Mouse (Mus musculus) megakaryocyte, embryonic 14.5 days (primary cell): Measurements from ENCODE around the gene Etnk2. TPM values are rescaled to one million over a fixed set of nuclear protein-coding genes. Genes with fewer than 3 reads are reported as not detected.

Experiments
- H3K27me3 ChIP-seq: replicated peaks from 2 replicates; pipeline ENCODE3; 2012; ENCODE audit warnings: inconsistent platforms
- H3K36me3 ChIP-seq: replicated peaks from 2 replicates; pipeline ENCODE3; 2012; ENCODE audit warnings: low read length, inconsistent platforms, mixed read lengths
- H3K4me1 ChIP-seq: 2 replicates; pipeline ENCODE4 v1.6.1; 2012; ENCODE audit warnings: inconsistent platforms
- H3K4me3 ChIP-seq: replicated peaks from 2 replicates; pipeline ENCODE3; 2012; ENCODE audit warnings: moderate library complexity, mild to moderate bottlenecking, inconsistent platforms
- H3K9me3 ChIP-seq: 2 replicates; pipeline ENCODE4 v1.6.1; 2012; ENCODE audit warnings: inconsistent platforms
- FLI1 ChIP-seq: IDR thresholded peaks from 2 replicates; pipeline ENCODE4 v1.6.1; 2012; ENCODE audit warnings: low read length, inconsistent platforms, mixed read lengths
- GATA1 ChIP-seq: IDR thresholded peaks from 3 replicates; pipeline ENCODE4 v1.6.1; 2012; ENCODE audit warnings: mixed read lengths, low read length, inconsistent platforms, borderline replicate concordance
- polyA plus RNA-seq: library from polyadenylated mRNA; stranded (reverse); fragments of >175 nt; gene quantifications from 2 replicates; pipeline ENCODE4 v1.2.3, GENCODE M21; 2012; ENCODE audit warnings: low replicate concordance; ENCODE audit not compliant: insufficient read depth

Etnk2 gene
- polyA plus RNA-seq, 1 experiment, result 0.11 TPM

DNA sequence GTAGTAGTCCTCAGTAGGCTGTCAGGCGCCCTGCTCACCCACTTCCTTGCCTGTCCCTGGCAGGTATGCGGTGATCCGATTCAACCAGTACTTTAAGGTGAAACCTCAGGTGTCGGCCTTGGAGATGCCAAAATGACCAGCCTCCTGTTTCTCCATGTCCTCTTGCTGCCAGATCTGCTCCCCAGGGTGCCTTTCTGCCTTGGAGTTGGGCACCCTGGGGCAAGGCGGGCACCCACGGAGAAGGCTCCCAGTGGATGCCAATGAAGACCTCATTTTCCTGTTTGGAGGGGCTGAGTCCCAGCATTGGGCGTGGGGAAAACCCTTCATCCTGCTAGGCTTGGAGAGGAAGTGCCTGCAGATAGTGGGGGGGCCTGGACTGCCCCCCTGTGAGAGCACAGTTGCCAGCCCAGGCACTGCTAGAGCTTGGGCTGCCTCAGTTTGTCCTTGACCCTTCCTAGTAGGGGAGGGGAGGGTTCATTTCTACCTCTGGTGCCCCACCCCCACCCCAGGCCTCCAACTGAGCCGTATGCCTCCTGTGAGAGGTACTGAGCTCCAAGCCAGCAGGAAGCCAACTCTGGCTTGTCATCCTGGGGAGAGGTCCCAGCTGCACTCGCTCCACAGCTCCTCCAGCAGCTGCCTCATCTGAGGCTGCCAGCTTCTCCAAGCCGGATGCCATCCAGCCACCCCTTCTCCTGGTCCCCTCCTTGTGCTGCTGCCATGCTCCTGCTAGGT is 16.0 kb downstream of the Etnk2 start:
- peaks cover 4% of the 10 kb centered on the region; the same call in 1 of the 2 replicates for H3K9me3 ChIP-seq
- H3K27me3 ChIP-seq, result peaks cover 36% of the 10 kb centered on the region
- no peaks in the 10 kb centered on the region for H3K36me3 ChIP-seq
- no peak overlapping the region for H3K4me3 ChIP-seq
- TF ChIP-seq GATA1 (no peak), FLI1 (no peak)
- H3K4me1 ChIP-seq, result peaks cover 14% of the 10 kb centered on the region

DNA sequence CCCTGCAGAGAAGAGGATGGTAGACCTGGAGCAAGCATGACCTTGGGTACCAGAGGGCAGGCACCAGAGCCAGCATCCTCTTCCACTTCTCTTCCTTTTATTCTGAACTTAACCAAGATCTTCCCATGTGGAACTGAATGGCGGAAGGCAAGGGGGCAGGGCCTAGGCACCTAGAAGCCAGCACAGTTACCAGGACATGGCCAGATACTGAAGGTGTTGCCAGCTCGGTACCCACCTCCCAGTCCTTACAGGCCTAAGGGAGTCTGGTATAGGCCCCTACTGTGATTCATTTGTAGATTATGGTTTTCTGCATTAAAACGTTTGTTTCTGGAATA is 16.6 kb downstream of the Etnk2 start:
- H3K4me1 ChIP-seq, result peaks cover 14% of the 10 kb centered on the region
- no peak for TF ChIP-seq FLI1
- TF ChIP-seq GATA1, result no peak
- no peaks in the 10 kb centered on the region for H3K36me3 ChIP-seq
- H3K27me3 ChIP-seq, result peaks cover 33% of the 10 kb centered on the region
- no peak overlapping the region for H3K4me3 ChIP-seq
- peaks cover 4% of the 10 kb centered on the region; the same call in 1 of the 2 replicates for H3K9me3 ChIP-seq

DNA sequence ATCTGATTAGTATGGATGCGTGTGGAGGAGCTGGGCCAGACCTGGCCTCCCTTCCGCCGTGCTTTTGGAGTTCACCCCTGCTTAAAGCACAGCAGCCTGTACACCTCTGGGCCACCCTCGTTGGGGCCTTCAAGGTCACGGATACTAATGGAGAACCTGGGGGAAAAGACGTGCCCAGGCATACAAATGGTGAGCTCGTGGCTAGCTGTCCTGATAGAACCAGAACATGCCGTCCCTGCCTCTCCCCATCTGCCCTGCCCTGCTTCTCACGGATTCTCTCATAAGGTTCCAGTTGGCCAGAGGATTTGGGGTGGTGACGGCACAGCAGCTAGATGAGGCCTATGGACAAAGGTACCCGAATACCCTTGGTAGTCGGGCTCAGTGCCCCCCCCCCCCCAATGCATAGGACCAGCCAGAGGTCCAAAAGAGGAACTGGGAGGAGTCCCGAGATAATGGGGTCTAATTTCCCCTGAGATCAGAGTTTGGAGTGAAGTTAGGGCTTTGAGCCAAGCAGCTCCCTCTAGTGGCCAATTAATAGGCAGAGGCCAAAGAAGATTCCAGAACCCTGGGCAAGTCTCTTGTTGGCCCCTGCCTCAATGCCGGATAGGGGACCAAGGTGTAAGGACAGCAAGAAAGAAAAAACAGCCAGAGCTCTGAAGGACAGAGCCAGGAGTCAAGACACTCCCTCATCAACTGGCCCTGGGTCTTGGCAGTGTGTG is 17.1 kb downstream of the Etnk2 start:
- Histone ChIP-seq H3K36me3 (no peaks in the 10 kb centered on the region), H3K4me1 (peaks cover 17% of the 10 kb centered on the region), H3K27me3 (peaks cover 30% of the 10 kb centered on the region), H3K4me3 (no peak overlapping the region), H3K9me3 (peaks cover 4% of the 10 kb centered on the region; the same call in 1 of the 2 replicates)
- no peak for TF ChIP-seq GATA1
- no peak for TF ChIP-seq FLI1

DNA sequence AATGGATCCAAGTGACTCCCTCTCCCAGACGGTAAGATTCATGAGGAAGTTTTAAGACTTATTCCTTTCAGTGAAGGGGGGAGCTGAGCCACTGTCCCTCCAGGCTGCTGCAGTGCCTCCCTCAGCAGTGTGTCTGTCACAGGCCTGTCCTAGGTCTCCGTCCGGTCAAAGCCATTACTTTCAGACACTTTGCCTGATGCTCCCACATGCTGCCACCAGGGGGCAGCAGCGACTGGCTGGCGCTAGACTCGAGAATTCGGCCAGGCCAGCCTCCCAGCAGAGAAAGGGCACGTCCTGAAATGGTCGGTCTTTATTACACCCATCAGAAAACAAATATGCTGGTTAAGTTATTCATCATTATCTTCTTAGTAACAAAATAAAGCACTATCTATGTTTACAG is 18.6 kb downstream of the Etnk2 start:
- peaks cover 16% of the 10 kb centered on the region for H3K27me3 ChIP-seq
- peaks cover 3% of the 10 kb centered on the region; the same call in 1 of the 2 replicates for H3K9me3 ChIP-seq
- no peaks in the 10 kb centered on the region for H3K36me3 ChIP-seq
- TF ChIP-seq FLI1 (no peak), GATA1 (no peak)
- no peak overlapping the region for H3K4me3 ChIP-seq
- peaks cover 27% of the 10 kb centered on the region for H3K4me1 ChIP-seq

- Histone ChIP-seq H3K36me3 (no peaks in the 10 kb centered on the region), H3K4me3 (no peak overlapping the region), H3K27me3 (peaks cover 14% of the 10 kb centered on the region), H3K9me3 (no peaks in the 10 kb centered on the region), H3K4me1 (peaks cover 27% of the 10 kb centered on the region)
- no peak for TF ChIP-seq FLI1
- TF ChIP-seq GATA1, result no peak
These were observed 19.3 kb downstream of the Etnk2 start for GRCm38 (mm10) chr1:133382552-133383155.

DNA sequence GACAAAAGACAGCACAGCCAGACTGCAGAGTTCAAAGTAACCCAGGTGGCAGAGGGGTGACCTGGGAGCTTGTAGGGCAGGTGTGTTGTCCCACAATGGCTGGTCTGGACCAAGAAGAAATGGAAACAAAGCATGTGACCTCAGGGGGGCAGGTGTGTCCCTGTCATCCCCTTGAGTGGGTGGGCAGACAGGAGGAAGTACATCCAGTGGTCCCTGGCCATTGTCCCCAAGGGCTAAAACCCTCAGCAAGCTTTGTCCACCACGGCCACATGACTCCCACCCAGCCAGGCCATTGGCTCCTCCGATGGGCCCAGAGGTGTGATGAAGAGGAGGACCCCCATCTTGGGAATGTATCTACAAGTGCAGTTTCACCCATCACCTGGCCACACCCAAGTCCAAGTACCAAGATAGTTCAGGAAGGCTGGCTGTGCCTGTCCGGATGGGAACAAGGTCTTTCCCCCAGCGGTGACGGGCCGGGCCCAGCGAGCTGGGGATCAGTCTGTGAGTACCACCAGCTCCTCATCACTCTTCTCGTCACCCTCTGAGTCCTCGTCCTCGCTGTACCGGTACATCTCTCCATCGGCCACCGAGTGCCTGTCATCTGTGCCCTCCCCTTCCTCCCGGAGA is 19.9 kb downstream of the Etnk2 start:
- Histone ChIP-seq H3K4me3 (no peak overlapping the region), H3K9me3 (no peaks in the 10 kb centered on the region), H3K4me1 (peaks cover 27% of the 10 kb centered on the region), H3K36me3 (no peaks in the 10 kb centered on the region), H3K27me3 (peaks cover 13% of the 10 kb centered on the region)
- TF ChIP-seq GATA1 (no peak), FLI1 (no peak)

GRCm38 (mm10) chr1:133385506-133385905 is 22.1 kb downstream of the Etnk2 start:
- no peaks in the 10 kb centered on the region for H3K9me3 ChIP-seq
- H3K4me1 ChIP-seq, result peaks cover 16% of the 10 kb centered on the region
- TF ChIP-seq GATA1 (no peak), FLI1 (no peak)
- no peaks in the 10 kb centered on the region for H3K36me3 ChIP-seq
- H3K4me3 ChIP-seq, result peak overlapping the region; percentile 87
- peaks cover 12% of the 10 kb centered on the region for H3K27me3 ChIP-seq

- H3K9me3 ChIP-seq, result peaks cover 4% of the 10 kb centered on the region
- H3K36me3 ChIP-seq, result no peaks in the 10 kb centered on the region
- peak overlapping the region; percentile 87 for H3K4me3 ChIP-seq
- H3K4me1 ChIP-seq, result peaks cover 13% of the 10 kb centered on the region
- TF ChIP-seq GATA1, result no peak
- no peak for TF ChIP-seq FLI1
- peaks cover 12% of the 10 kb centered on the region for H3K27me3 ChIP-seq
These were observed 22.8 kb downstream of the Etnk2 start for GRCm38 (mm10) chr1:133386209-133386608.

DNA sequence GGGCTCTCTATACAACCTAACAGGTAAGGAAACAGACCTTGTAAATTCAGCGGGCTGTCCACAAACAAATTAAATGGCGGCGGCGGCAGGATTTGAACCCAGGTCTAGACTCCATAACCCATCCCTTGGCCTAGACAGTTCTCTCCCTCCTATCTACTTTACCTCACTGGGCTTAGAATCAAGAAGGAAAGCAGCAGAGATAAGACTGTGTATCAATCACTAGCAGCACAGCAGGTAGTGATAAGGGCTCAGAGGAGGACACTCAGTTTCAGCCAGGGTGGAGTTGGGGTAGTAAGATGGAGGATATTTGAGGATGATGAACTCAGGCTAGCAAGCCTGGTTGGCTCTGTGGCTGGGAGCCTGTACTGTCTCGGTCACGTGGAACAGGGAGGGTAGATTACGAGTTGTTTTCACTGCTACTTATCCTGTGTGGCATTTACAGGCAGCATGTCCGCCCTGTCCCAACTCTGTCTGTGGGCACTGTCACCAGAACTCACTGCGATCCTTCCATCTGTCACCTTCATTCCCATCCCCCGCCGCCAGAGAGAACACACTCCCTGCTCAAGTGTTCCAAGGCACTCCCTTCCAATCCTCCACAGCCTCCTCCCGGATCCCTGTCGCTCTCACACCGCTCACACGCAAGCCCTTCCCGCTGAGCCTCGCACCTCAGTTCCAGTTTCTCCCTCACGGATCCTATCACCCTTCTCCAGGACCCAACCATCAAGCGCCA is 24.3 kb downstream of the Etnk2 start:
- peaks cover 14% of the 10 kb centered on the region for H3K27me3 ChIP-seq
- H3K4me1 ChIP-seq, result peaks cover 13% of the 10 kb centered on the region
- no peaks in the 10 kb centered on the region for H3K36me3 ChIP-seq
- no peak overlapping the region for H3K4me3 ChIP-seq
- TF ChIP-seq GATA1 (no peak), FLI1 (no peak)
- peaks cover 6% of the 10 kb centered on the region for H3K9me3 ChIP-seq
